ENCODE assay signal across 8 mouse cellular contexts in genomic region chr15:37006475-37007164, GRCm38 (mm10). TPM values are rescaled to one million over a fixed set of nuclear protein-coding genes. Genes with fewer than 3 reads are reported as not detected.
DNase-seq lines count a peak whose midpoint lies in the region; ATAC-seq and TF ChIP-seq lines count a peak whose summit lies in the region.

No protein-coding gene starts in this region.

- in situ Hi-C loops in CH12.LX (cut with MboI; ENCODE audit: low pct_ligation_motif_present, low pct_unique_long_range_greater_than_20kb, low sequenced_read_pairs) = no loop called here

- H3K4me2 ChIP-seq in CH12.LX (ENCODE audit: insufficient read depth, low read depth, poor library complexity, severe bottlenecking) = no peak overlapping the region
- H3K4me2 ChIP-seq in hindbrain, embryonic 12.5 days (replicated peaks) = peak overlapping the region; percentile 76
- peak overlapping the region; percentile 80 for H3K4me2 ChIP-seq in liver, embryonic 15.5 days

- H3K79me2 ChIP-seq in CH12.LX (replicated peaks; ENCODE audit: control insufficient read depth, extremely low read depth, insufficient read depth, poor library complexity, severe bottlenecking) = peaks cover 42% of the 10 kb centered on the region

- WGBS in hindbrain, embryonic 12.5 days = 1% methylated on average over 44 of the region's 48 CpGs
- under 1% methylated on average over 48 of the region's 48 CpGs for WGBS in liver, embryonic 15.5 days (ENCODE audit: insufficient replicate concordance)

- H3K36me3 ChIP-seq in CH12.LX (replicated peaks in 1 of 2; ENCODE audit: control insufficient read depth in 1 of 2, insufficient read depth in 1 of 2, low read length in 1 of 2) = peaks cover 17 to 39% of the 10 kb centered on the region in 2 experiments
- peaks cover 17% of the 10 kb centered on the region for H3K36me3 ChIP-seq in hindbrain, embryonic 12.5 days
- peaks cover 24% of the 10 kb centered on the region for H3K36me3 ChIP-seq in liver, embryonic 15.5 days (replicated peaks)

- H3K9me3 ChIP-seq in CH12.LX (replicated peaks; ENCODE audit: low read length) = no peaks in the 10 kb centered on the region
- no peaks in the 10 kb centered on the region for H3K9me3 ChIP-seq in hindbrain, embryonic 12.5 days (replicated peaks)
- no peaks in the 10 kb centered on the region for H3K9me3 ChIP-seq in liver, embryonic 15.5 days (replicated peaks)

- no peak; the same call in 1 of the 2 replicates for TF ChIP-seq RAD21 in CH12.LX (IDR thresholded peaks at IDR 0.05; ENCODE audit: low read depth, low read length)

- no peaks in the 10 kb centered on the region for H3K27me3 ChIP-seq in CH12.LX (replicated peaks)
- H3K27me3 ChIP-seq in hindbrain, embryonic 12.5 days = no peaks in the 10 kb centered on the region
- no peaks in the 10 kb centered on the region for H3K27me3 ChIP-seq in liver, embryonic 15.5 days

- DNase-seq in CH12.LX (ENCODE audit: extremely low read depth) = peak; percentile 90
- peak; percentile 61 for DNase-seq in NIH3T3 (ENCODE audit: low read depth)
- peak; percentile 53 for DNase-seq in naive thymus-derived CD4-positive, alpha-beta T cell, adult 2 months (ENCODE audit: low read depth)
- DNase-seq in thymus, postnatal 25 days = peak; percentile 37
- no peak for DNase-seq in left cerebral cortex, adult 18-20 months (ENCODE audit: low spot score in 2 of 2)

- no peak for TF ChIP-seq CTCF in CH12.LX (conservative IDR thresholded peaks at IDR 0.05 in 1 of 2, IDR thresholded peaks at IDR 0.05 in 1 of 2; ENCODE audit: low read depth in 2 of 2, low read length in 2 of 2)

- dilution Hi-C loops in CH12.LX (cut with MboI; ENCODE audit: extremely low pct_ligation_motif_present, extremely low pct_unique_long_range_greater_than_20kb, low sequenced_read_pairs) = no loop called here

- peak overlapping the region; percentile 99 for H3K9ac ChIP-seq in CH12.LX (ENCODE audit: insufficient read depth, low read depth)
- H3K9ac ChIP-seq in hindbrain, embryonic 12.5 days = peak overlapping the region; percentile 99
- H3K9ac ChIP-seq in liver, embryonic 15.5 days = peak overlapping the region; percentile 97

- peak overlapping the region; percentile 83 to 94 (median 93) for H3K4me3 ChIP-seq in CH12.LX (replicated peaks in 1 of 3; ENCODE audit: low read depth in 2 of 3, low read length in 2 of 3, poor library complexity in 1 of 3)
- peak overlapping the region; percentile 94 for H3K4me3 ChIP-seq in hindbrain, embryonic 12.5 days
- peak overlapping the region; percentile 95 for H3K4me3 ChIP-seq in liver, embryonic 15.5 days (replicated peaks)

- peak; percentile 95 for TF ChIP-seq EP300 in CH12.LX (IDR thresholded peaks at IDR 0.05; ENCODE audit: low read length)

- TF ChIP-seq POLR2A in CH12.LX (IDR thresholded peaks at IDR 0.05; ENCODE audit: low read depth, low read length) = peak; percentile 55

- peak; percentile 8; the same call in 1 of the 2 replicates for ATAC-seq in erythroblast, adult 5-6 weeks (replicated peaks; ENCODE audit: low FRiP score, poor library complexity, severe bottlenecking)
- peak; percentile 55 for ATAC-seq in hindbrain, embryonic 12.5 days (ENCODE audit: low FRiP score)
- ATAC-seq in liver, embryonic 15.5 days (ENCODE audit: insufficient read depth) = peak; percentile 61

- H3K4me1 ChIP-seq in CH12.LX (ENCODE audit: control insufficient read depth in 1 of 2, insufficient read depth in 2 of 2) = peaks cover 0 to 39% of the 10 kb centered on the region in 2 experiments; a peak in 3 of 4 replicates
- peaks cover 21% of the 10 kb centered on the region for H3K4me1 ChIP-seq in hindbrain, embryonic 12.5 days
- peaks cover 35% of the 10 kb centered on the region for H3K4me1 ChIP-seq in liver, embryonic 15.5 days (replicated peaks)

- peak overlapping the region; percentile 92 for H3K27ac ChIP-seq in CH12.LX (ENCODE audit: insufficient read depth, low read depth)
- peak overlapping the region; percentile 97 for H3K27ac ChIP-seq in hindbrain, embryonic 12.5 days
- H3K27ac ChIP-seq in liver, embryonic 15.5 days (replicated peaks) = peak overlapping the region; percentile 93

TF ChIP-seq in CH12.LX, 34 proteins besides CTCF, POLR2A, EP300 and RAD21:
- no peak for TF ChIP-seq JUN (IDR thresholded peaks at IDR 0.05; ENCODE audit: insufficient read depth, low read depth, low read length)
- 0 out of 2 replicates have a peak, but pooled peaks have one; percentile 47 for TF ChIP-seq RCOR1 (conservative IDR thresholded peaks at IDR 0.05; ENCODE audit: low read depth, low read length)
- TF ChIP-seq MAFK (IDR thresholded peaks at IDR 0.05; ENCODE audit: insufficient replicate concordance, low read length) = 0 out of 2 replicates have a peak, but pooled peaks have one; percentile 34
- no peak for TF ChIP-seq ZC3H11A (IDR thresholded peaks at IDR 0.05; ENCODE audit: low read depth, low read length)
- peak; percentile 82 for TF ChIP-seq MXI1 (IDR thresholded peaks at IDR 0.05; ENCODE audit: low read depth, low read length)
- TF ChIP-seq POLR2AphosphoS2 (IDR thresholded peaks at IDR 0.05; ENCODE audit: low read depth, low read length) = no peak
- no peak for TF ChIP-seq E2F4 (IDR thresholded peaks at IDR 0.05; ENCODE audit: insufficient replicate concordance, low read depth, low read length)
- TF ChIP-seq SIN3A (IDR thresholded peaks at IDR 0.05; ENCODE audit: low read length) = peak; percentile 98
- TF ChIP-seq MAZ (IDR thresholded peaks at IDR 0.05; ENCODE audit: low read depth, low read length) = no peak
- TF ChIP-seq BHLHE40 (IDR thresholded peaks at IDR 0.05; ENCODE audit: low read depth, low read length) = no peak; the same call in 1 of the 2 replicates
- peak; percentile 72 for TF ChIP-seq NELFE (IDR thresholded peaks at IDR 0.05; ENCODE audit: low read depth, low read length)
- no peak for TF ChIP-seq USF2 (conservative IDR thresholded peaks at IDR 0.05; ENCODE audit: low read depth, low read length)
- TF ChIP-seq PAX5 (IDR thresholded peaks at IDR 0.05; ENCODE audit: low read length) = no peak
- peak; percentile 91 for TF ChIP-seq MYC (IDR thresholded peaks at IDR 0.05; ENCODE audit: low read depth, low read length)
- TF ChIP-seq IRF4 (IDR thresholded peaks at IDR 0.05; ENCODE audit: low read depth, low read length) = peak; percentile 92
- TF ChIP-seq ZKSCAN1 (IDR thresholded peaks at IDR 0.05; ENCODE audit: borderline replicate concordance, low read depth, low read length) = no peak
- no peak for TF ChIP-seq GABPA (IDR thresholded peaks at IDR 0.05; ENCODE audit: insufficient replicate concordance, low read depth, low read length)
- TF ChIP-seq KAT2A (IDR thresholded peaks at IDR 0.05; ENCODE audit: insufficient replicate concordance, low read length) = no peak
- TF ChIP-seq TBP (conservative IDR thresholded peaks at IDR 0.05; ENCODE audit: low read depth, low read length) = peak; percentile 75
- TF ChIP-seq ELF1 (IDR thresholded peaks at IDR 0.05; ENCODE audit: low read depth, low read length) = 0 out of 2 replicates have a peak, but pooled peaks have one; percentile 47
- peak; percentile 35; the same call in 1 of the 2 replicates for TF ChIP-seq MEF2A (IDR thresholded peaks at IDR 0.05; ENCODE audit: borderline replicate concordance, low read depth, low read length)
- peak; percentile 44 for TF ChIP-seq CHD2 (IDR thresholded peaks at IDR 0.05; ENCODE audit: low read length)
- TF ChIP-seq ZNF384 (IDR thresholded peaks at IDR 0.05; ENCODE audit: low read depth, low read length) = 0 out of 2 replicates have a peak, but pooled peaks have one; percentile 10
- TF ChIP-seq TCF12 (IDR thresholded peaks at IDR 0.05; ENCODE audit: low read depth, low read length) = peak; percentile 89
- TF ChIP-seq USF1 (IDR thresholded peaks at IDR 0.05; ENCODE audit: low read depth, low read length) = no peak
- no peak; the same call in 1 of the 2 replicates for TF ChIP-seq UBTF (IDR thresholded peaks at IDR 0.05; ENCODE audit: low read depth, low read length)
- TF ChIP-seq ZMIZ1 (IDR thresholded peaks at IDR 0.05; ENCODE audit: low read depth, low read length) = no peak; the same call in 1 of the 2 replicates
- no peak for TF ChIP-seq NRF1 (IDR thresholded peaks at IDR 0.05; ENCODE audit: low read depth, low read length)
- TF ChIP-seq CHD1 (IDR thresholded peaks at IDR 0.05; ENCODE audit: low read depth, low read length) = peak; percentile 96
- no peak for TF ChIP-seq SMC3 (IDR thresholded peaks at IDR 0.05; ENCODE audit: low read depth, low read length)
- peak; percentile 23; the same call in 1 of the 2 replicates for TF ChIP-seq HCFC1 (IDR thresholded peaks at IDR 0.05; ENCODE audit: low read depth, low read length)
- TF ChIP-seq JUND (conservative IDR thresholded peaks at IDR 0.05; ENCODE audit: low read depth, low read length) = 0 out of 2 replicates have a peak, but pooled peaks have one; percentile 3
- peak; percentile 79; the same call in 1 of the 2 replicates for TF ChIP-seq MAX (IDR thresholded peaks at IDR 0.05; ENCODE audit: low read length)
- TF ChIP-seq ETS1 (conservative IDR thresholded peaks at IDR 0.05; ENCODE audit: low read depth, low read length) = peak; percentile 84

RNA-seq across cellular contexts. Expression of gene Zfp706, which starts 1.0 kb away (rescaled TPM):
- 52.0 and 88.7 TPM in 2 replicates for total RNA-seq in CH12.LX (2012; rRNA removed)
- 285 and 293 TPM in 2 replicates for total RNA-seq in CH12.LX (2014; rRNA removed)
- polyA plus RNA-seq in CH12.LX (2012; ENCODE audit: insufficient read length, low read depth) = 384 and 583 TPM in 2 replicates
- total RNA-seq in erythroblast, adult 5-6 weeks (2015; ENCODE audit: low replicate concordance) = 25.6 and 63.3 TPM in 2 replicates
- 4.9 and 13.7 TPM in 2 replicates for total RNA-seq in erythroblast, adult 5-6 weeks (2017; ENCODE audit: low replicate concordance)
- 417 and 440 TPM in 2 replicates for polyA plus RNA-seq in hindbrain, embryonic 12.5 days (2016; fragmentation: Nextera tagmentation; extraction: Ambion mirVana)
- polyA plus RNA-seq in liver, embryonic 15.5 days (2015; fragmentation: Nextera tagmentation; extraction: Ambion mirVana) = 157 and 182 TPM in 2 replicates
- total RNA-seq in left cerebral cortex, adult 18-20 months (2021) = 100 to 1,000 TPM; 231 to 242 TPM

Comparison
In these comparisons a context has a peak if more than half of its experiments do, and no peak if none do; other contexts are left out.
1. DNase-seq: peak in CH12.LX (single experiment), NIH3T3 (single experiment), naive thymus-derived CD4-positive, alpha-beta T cell, adult 2 months (single experiment) and thymus, postnatal 25 days (single experiment); none in left cerebral cortex, adult 18-20 months (0 of 2).
2. ATAC-seq: peak in every context shown above with its lines; median percentile 61 in liver, embryonic 15.5 days; 55 in hindbrain, embryonic 12.5 days; 8 in erythroblast, adult 5-6 weeks.
3. Peak in every context shown above with its lines, with median percentiles within 50 percentile points of each other: H3K27ac ChIP-seq, H3K4me3 ChIP-seq and H3K9ac ChIP-seq.